Mouse (Mus musculus): ENCODE results near the gene Me3. TPM values are rescaled to one million over a fixed set of nuclear protein-coding genes. Genes with fewer than 3 reads are reported as not detected.

Gene Me3
- total RNA-seq, 1 experiment = 0.13 TPM

DNA sequence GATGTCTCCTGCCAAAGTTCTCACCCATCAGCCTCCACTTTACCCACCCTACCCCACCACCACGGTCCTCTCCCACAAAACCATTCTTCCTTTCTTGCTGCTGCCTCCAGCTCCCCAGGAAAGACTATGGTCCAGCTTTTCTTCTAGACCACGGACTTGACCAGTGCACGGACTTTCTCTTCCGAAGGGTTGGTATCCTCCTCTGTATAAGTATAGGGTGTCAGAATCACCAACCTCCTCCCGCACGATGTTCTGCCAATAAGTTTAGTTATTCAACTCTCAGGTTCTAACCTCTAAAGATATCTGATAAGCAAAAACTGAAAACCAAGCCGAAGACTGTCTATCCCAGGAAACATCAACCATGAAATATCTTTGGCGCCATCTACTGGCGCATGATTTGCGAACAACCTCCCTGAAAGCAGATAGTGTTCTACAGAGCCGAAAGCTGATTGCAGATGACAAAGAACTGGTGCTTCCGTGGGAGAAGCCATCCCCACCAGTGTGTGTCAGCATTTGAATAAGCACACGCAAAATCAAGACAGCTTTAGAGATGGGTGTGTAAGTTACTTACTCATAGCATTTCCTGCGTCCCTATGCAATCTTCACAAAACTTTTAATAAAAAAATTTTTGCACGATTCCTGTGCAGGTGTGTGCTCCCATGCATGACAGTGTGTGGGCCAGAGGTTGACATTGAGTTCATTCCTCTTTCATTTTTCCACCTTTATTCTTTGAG is 209.6 kb downstream of the Me3 start:
- Histone ChIP-seq H3K36me3 (ENCODE audit: control insufficient read depth, insufficient read depth, low read length, poor library complexity, severe bottlenecking) (no peaks in the 10 kb centered on the region), H3K9ac (ENCODE audit: insufficient read depth, low read depth, low read length, poor library complexity, severe bottlenecking) (no peak overlapping the region), H3K4me3 (ENCODE audit: insufficient read depth in 1 of 2, low read depth in 1 of 2, low read length in 2 of 2, poor library complexity in 1 of 2, severe bottlenecking in 1 of 2) (no peak overlapping the region), H3K27ac (ENCODE audit: insufficient read depth, low read depth, low read length, poor library complexity, severe bottlenecking) (no peak overlapping the region), H3K9me3 (ENCODE audit: control insufficient read depth, insufficient read depth, low read depth, low read length) (no peaks in the 10 kb centered on the region), H3K4me1 (ENCODE audit: control insufficient read depth in 2 of 2, insufficient read depth in 2 of 2, low read length in 2 of 2, poor library complexity in 1 of 2) (no peaks in the 10 kb centered on the region)
- DNase-seq (ENCODE audit: low read depth, low spot score) = peak; percentile 74
- TF ChIP-seq ZC3H11A (IDR thresholded peaks at IDR 0.05; ENCODE audit: borderline replicate concordance, low read depth, low read length) (peak; percentile 95), CHD2 (IDR thresholded peaks at IDR 0.05; ENCODE audit: low read depth, low read length) (no peak)
- in situ Hi-C loops (cut with MboI; ENCODE audit: low sequenced_read_pairs in 2 of 2, unreplicated experiment in 2 of 2) = loop anchor here (10.0 to 25.0 kb wide), 2 partner anchors 330 to 337 kb away; no protein-coding TSS in a partner anchor

- TF ChIP-seq MAFK (IDR thresholded peaks at IDR 0.05; ENCODE audit: insufficient read depth, low read depth, low read length) (no peak), ZNF384 (IDR thresholded peaks at IDR 0.05; ENCODE audit: low read depth, low read length) (no peak)
- Histone ChIP-seq H3K4me1 (ENCODE audit: control insufficient read depth in 2 of 2, insufficient read depth in 2 of 2, low read length in 2 of 2, poor library complexity in 1 of 2) (no peaks in the 10 kb centered on the region), H3K9ac (ENCODE audit: insufficient read depth, low read depth, low read length, poor library complexity, severe bottlenecking) (no peak overlapping the region), H3K36me3 (ENCODE audit: control insufficient read depth, insufficient read depth, low read length, poor library complexity, severe bottlenecking) (no peaks in the 10 kb centered on the region), H3K4me3 (ENCODE audit: insufficient read depth in 1 of 2, low read depth in 1 of 2, low read length in 2 of 2, poor library complexity in 1 of 2, severe bottlenecking in 1 of 2) (no peak overlapping the region), H3K27ac (ENCODE audit: insufficient read depth, low read depth, low read length, poor library complexity, severe bottlenecking) (no peak overlapping the region), H3K9me3 (ENCODE audit: control insufficient read depth, insufficient read depth, low read depth, low read length) (no peaks in the 10 kb centered on the region)
- no peak for DNase-seq (ENCODE audit: low read depth, low spot score)
- in situ Hi-C loops (cut with MboI; ENCODE audit: low sequenced_read_pairs in 2 of 2, unreplicated experiment in 2 of 2) = loop anchor here (10.0 to 25.0 kb wide), 2 partner anchors 330 to 338 kb away; no protein-coding TSS in a partner anchor
These were observed 210.2 kb downstream of the Me3 start for GRCm38 (mm10) chr7:89842404-89842715.

DNA sequence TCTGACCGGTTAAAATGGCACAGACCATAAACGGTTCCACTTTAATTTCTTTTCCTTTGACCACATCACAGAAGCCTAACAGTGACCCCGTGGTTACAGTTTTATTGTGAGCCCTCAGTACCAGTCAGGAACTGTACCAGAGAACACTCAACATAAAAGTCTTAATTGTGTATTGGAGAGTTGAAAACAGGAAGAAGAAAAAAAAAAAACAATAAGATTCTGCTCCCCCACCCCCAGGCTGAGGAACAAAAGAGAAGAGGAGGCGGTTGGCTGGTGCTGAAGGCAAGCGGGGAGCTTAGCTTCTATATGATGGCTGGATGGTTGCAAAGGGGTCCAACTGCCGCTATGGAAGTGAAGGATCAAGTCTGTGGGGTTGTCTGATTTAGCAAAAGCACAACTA is 210.9 kb downstream of the Me3 start:
- Histone ChIP-seq H3K4me3 (ENCODE audit: insufficient read depth in 1 of 2, low read depth in 1 of 2, low read length in 2 of 2, poor library complexity in 1 of 2, severe bottlenecking in 1 of 2) (no peak overlapping the region), H3K9ac (ENCODE audit: insufficient read depth, low read depth, low read length, poor library complexity, severe bottlenecking) (no peak overlapping the region), H3K4me1 (ENCODE audit: control insufficient read depth in 2 of 2, insufficient read depth in 2 of 2, low read length in 2 of 2, poor library complexity in 1 of 2) (no peaks in the 10 kb centered on the region), H3K27ac (ENCODE audit: insufficient read depth, low read depth, low read length, poor library complexity, severe bottlenecking) (no peak overlapping the region), H3K36me3 (ENCODE audit: control insufficient read depth, insufficient read depth, low read length, poor library complexity, severe bottlenecking) (no peaks in the 10 kb centered on the region), H3K9me3 (ENCODE audit: control insufficient read depth, insufficient read depth, low read depth, low read length) (no peaks in the 10 kb centered on the region)
- in situ Hi-C loops (cut with MboI; ENCODE audit: low sequenced_read_pairs in 2 of 2, unreplicated experiment in 2 of 2) = loop anchor here (10.0 to 25.0 kb wide), 2 partner anchors 331 to 338 kb away; no protein-coding TSS in a partner anchor
- no peak for DNase-seq (ENCODE audit: low read depth, low spot score)
- TF ChIP-seq HCFC1 (IDR thresholded peaks at IDR 0.05; ENCODE audit: borderline replicate concordance, insufficient read depth, low read length) = no peak
- no peak for TF ChIP-seq CHD2 (IDR thresholded peaks at IDR 0.05; ENCODE audit: low read depth, low read length)
- no peak for TF ChIP-seq MAFK (IDR thresholded peaks at IDR 0.05; ENCODE audit: insufficient read depth, low read depth, low read length)
- no peak for TF ChIP-seq ZC3H11A (IDR thresholded peaks at IDR 0.05; ENCODE audit: borderline replicate concordance, low read depth, low read length)
- TF ChIP-seq ZNF384 (IDR thresholded peaks at IDR 0.05; ENCODE audit: low read depth, low read length) = no peak

- H3K4me1 ChIP-seq (ENCODE audit: control insufficient read depth in 2 of 2, insufficient read depth in 2 of 2, low read length in 2 of 2, poor library complexity in 1 of 2) = no peaks in the 10 kb centered on the region
- H3K4me3 ChIP-seq (ENCODE audit: insufficient read depth in 1 of 2, low read depth in 1 of 2, low read length in 2 of 2, poor library complexity in 1 of 2, severe bottlenecking in 1 of 2) = no peak overlapping the region
- no peak overlapping the region for H3K27ac ChIP-seq (ENCODE audit: insufficient read depth, low read depth, low read length, poor library complexity, severe bottlenecking)
- peak; percentile 50 for DNase-seq (ENCODE audit: low read depth, low spot score)
- in situ Hi-C loops (cut with MboI; ENCODE audit: low sequenced_read_pairs in 2 of 2, unreplicated experiment in 2 of 2) = loop anchor here (10.0 to 25.0 kb wide), 2 partner anchors 331 to 339 kb away; no protein-coding TSS in a partner anchor
- TF ChIP-seq CHD2 (IDR thresholded peaks at IDR 0.05; ENCODE audit: low read depth, low read length) (no peak), ZC3H11A (IDR thresholded peaks at IDR 0.05; ENCODE audit: borderline replicate concordance, low read depth, low read length) (peak; percentile 75; the same call in 1 of the 2 replicates), ZNF384 (IDR thresholded peaks at IDR 0.05; ENCODE audit: low read depth, low read length) (no peak)
- no peak overlapping the region for H3K9ac ChIP-seq (ENCODE audit: insufficient read depth, low read depth, low read length, poor library complexity, severe bottlenecking)
- H3K9me3 ChIP-seq (ENCODE audit: control insufficient read depth, insufficient read depth, low read depth, low read length) = no peaks in the 10 kb centered on the region
- no peaks in the 10 kb centered on the region for H3K36me3 ChIP-seq (ENCODE audit: control insufficient read depth, insufficient read depth, low read length, poor library complexity, severe bottlenecking)
These were observed 211.3 kb downstream of the Me3 start for GRCm38 (mm10) chr7:89843533-89843932.

GRCm38 (mm10) chr7:89845669-89846068 is 213.5 kb downstream of the Me3 start:
- Histone ChIP-seq H3K9me3 (ENCODE audit: control insufficient read depth, insufficient read depth, low read depth, low read length) (no peaks in the 10 kb centered on the region), H3K9ac (ENCODE audit: insufficient read depth, low read depth, low read length, poor library complexity, severe bottlenecking) (no peak overlapping the region), H3K4me3 (ENCODE audit: insufficient read depth in 1 of 2, low read depth in 1 of 2, low read length in 2 of 2, poor library complexity in 1 of 2, severe bottlenecking in 1 of 2) (no peak overlapping the region), H3K36me3 (ENCODE audit: control insufficient read depth, insufficient read depth, low read length, poor library complexity, severe bottlenecking) (no peaks in the 10 kb centered on the region), H3K4me1 (ENCODE audit: control insufficient read depth in 2 of 2, insufficient read depth in 2 of 2, low read length in 2 of 2, poor library complexity in 1 of 2) (no peaks in the 10 kb centered on the region), H3K27ac (ENCODE audit: insufficient read depth, low read depth, low read length, poor library complexity, severe bottlenecking) (no peak overlapping the region)
- DNase-seq (ENCODE audit: low read depth, low spot score) = no peak
- in situ Hi-C loops (cut with MboI; ENCODE audit: low sequenced_read_pairs in 2 of 2, unreplicated experiment in 2 of 2) = loop anchor here (10.0 to 25.0 kb wide), 2 partner anchors 333 to 341 kb away; no protein-coding TSS in a partner anchor
- TF ChIP-seq HCFC1 (IDR thresholded peaks at IDR 0.05; ENCODE audit: borderline replicate concordance, insufficient read depth, low read length) = no peak
- TF ChIP-seq ZNF384 (IDR thresholded peaks at IDR 0.05; ENCODE audit: low read depth, low read length) = no peak
- TF ChIP-seq MAFK (IDR thresholded peaks at IDR 0.05; ENCODE audit: insufficient read depth, low read depth, low read length) = no peak
- TF ChIP-seq CHD2 (IDR thresholded peaks at IDR 0.05; ENCODE audit: low read depth, low read length) = no peak
- no peak for TF ChIP-seq ZC3H11A (IDR thresholded peaks at IDR 0.05; ENCODE audit: borderline replicate concordance, low read depth, low read length)
